Mouse (Mus musculus): ENCODE measurements around the gene Ednra. TPM values are rescaled to one million over a fixed set of nuclear protein-coding genes. Genes with fewer than 3 reads are reported as not detected.

Gene Ednra
- polyA plus RNA-seq, 1 experiment from 2014 or later = 42.0 TPM

Other genes with a start within 250 kb of the Ednra start
- 23.8 and 25.3 TPM in 2 replicates for gene Arhgap10, start 206.5 kb downstream of the Ednra start, polyA plus RNA-seq (2016; fragmentation: Nextera tagmentation; extraction: Ambion mirVana)
- gene Prmt9, start 175.1 kb downstream of the Ednra start, polyA plus RNA-seq (2016; fragmentation: Nextera tagmentation; extraction: Ambion mirVana) = 14.4 and 14.6 TPM in 2 replicates
- 24.6 and 26.9 TPM in 2 replicates for gene Tmem184c, start 113.8 kb downstream of the Ednra start, polyA plus RNA-seq (2016; fragmentation: Nextera tagmentation; extraction: Ambion mirVana)

Data from heart, embryonic 12.5 days (tissue).